Mouse (Mus musculus) mouse trophoblast stem cell (cell line): ENCODE measurements around the gene Ttll6.

ENCODE experiments used
- in situ Hi-C, 2 experiments: fragments of 300-500 bp; cut with MseI, MboI; formaldehyde crosslinking; loops; 2 replicates in 1 of 2; 3 replicates in 1 of 2; pipeline ENCODE4 v1.15.1; 2025

Ttll6 gene

GRCm38 (mm10) chr11:96194401-96194710 is 60.8 kb downstream of the Ttll6 start:
- in situ Hi-C loops, result no loop called here

- in situ Hi-C loops, result loop anchor here in 1 of 2 experiments (5.0 kb wide), 1 partner anchor 48 kb away; no protein-coding TSS in a partner anchor
Observed at GRCm38 (mm10) chr11:96194961-96195640, 61.5 kb downstream of the Ttll6 start.

GRCm38 (mm10) chr11:96195769-96196280 is 62.2 kb downstream of the Ttll6 start:
- in situ Hi-C loops, result loop anchor here in 1 of 2 experiments (5.0 kb wide), 1 partner anchor 49 kb away; no protein-coding TSS in a partner anchor

GRCm38 (mm10) chr11:96198642-96199041 is 65.1 kb downstream of the Ttll6 start:
- in situ Hi-C loops, result loop anchor here in 1 of 2 experiments (5.0 kb wide), 1 partner anchor 51 kb away; no protein-coding TSS in a partner anchor

- in situ Hi-C loops, result loop anchor here in 1 of 2 experiments (5.0 kb wide), 1 partner anchor 52 kb away; no protein-coding TSS in a partner anchor
Observed at GRCm38 (mm10) chr11:96199181-96200086, 65.8 kb downstream of the Ttll6 start.

- in situ Hi-C loops, result no loop called here
Observed at GRCm38 (mm10) chr11:96200183-96200655, 66.6 kb downstream of the Ttll6 start.

GRCm38 (mm10) chr11:96201741-96202140 is 68.2 kb downstream of the Ttll6 start:
- in situ Hi-C loops, result no loop called here

GRCm38 (mm10) chr11:96202401-96203081 is 69.0 kb downstream of the Ttll6 start:
- in situ Hi-C loops, result no loop called here

GRCm38 (mm10) chr11:96203182-96203788 is 69.7 kb downstream of the Ttll6 start:
- in situ Hi-C loops, result no loop called here

- in situ Hi-C loops, result no loop called here
Observed at GRCm38 (mm10) chr11:96203789-96204186, 70.2 kb downstream of the Ttll6 start.

GRCm38 (mm10) chr11:96204351-96204750 is 70.8 kb downstream of the Ttll6 start:
- in situ Hi-C loops, result no loop called here

- in situ Hi-C loops, result no loop called here
Observed at GRCm38 (mm10) chr11:96205426-96206131, 72.0 kb downstream of the Ttll6 start.
